Mouse (Mus musculus) layer of hippocampus, postnatal 36 days (tissue): ENCODE measurements at regions not wholly inside any gene's neighbourhood (a gene's known extent, or its start where the extent isn't known, plus 50 kb on each side); places are given as distances from the start of the nearest gene placed in this dataset.

Source experiments
- DNase-seq, 2 experiments: peaks; one replicate each; pipeline ENCODE4 v3.0.0; 2022

DNA sequence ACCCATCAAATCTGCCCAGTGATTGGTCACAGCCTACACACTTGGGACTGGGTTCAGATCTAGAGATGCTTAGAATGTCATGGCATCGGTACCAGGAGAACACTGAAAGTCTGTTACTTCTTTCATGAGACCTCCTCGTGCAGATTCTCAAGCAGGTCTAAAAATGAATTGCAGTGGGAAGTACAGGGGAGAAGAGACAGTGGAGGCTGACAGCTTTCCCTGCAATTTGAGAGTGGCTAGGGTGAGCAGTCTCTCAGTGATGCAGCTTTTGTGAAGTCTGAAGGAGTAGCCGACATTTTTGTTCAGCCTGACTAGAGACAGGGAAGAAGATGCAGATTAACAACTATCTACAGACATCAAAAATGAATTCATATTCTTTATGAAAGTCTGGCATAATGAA lies 112.5 kb downstream of the Fam198b start:
- no peak for DNase-seq

DNA sequence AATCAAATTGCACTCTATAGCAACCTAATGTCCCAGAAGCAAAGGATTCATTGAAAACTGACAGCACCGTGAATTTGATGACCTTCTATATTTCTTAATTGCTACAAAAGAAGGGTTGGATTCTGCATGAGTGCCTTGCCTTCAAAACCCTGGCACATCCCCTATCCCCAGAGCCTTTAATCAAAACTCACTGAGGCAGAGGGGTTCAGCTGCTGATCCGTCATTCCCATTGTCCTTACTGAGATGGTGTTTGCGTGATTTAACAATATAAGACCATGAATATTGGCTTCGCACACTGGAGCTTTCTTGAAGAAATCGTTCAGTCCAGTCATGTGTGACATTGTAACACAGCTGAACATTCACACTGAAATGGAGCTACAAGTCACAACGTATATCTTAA lies 118.0 kb downstream of the Fam198b start:
- DNase-seq, result no peak

DNA sequence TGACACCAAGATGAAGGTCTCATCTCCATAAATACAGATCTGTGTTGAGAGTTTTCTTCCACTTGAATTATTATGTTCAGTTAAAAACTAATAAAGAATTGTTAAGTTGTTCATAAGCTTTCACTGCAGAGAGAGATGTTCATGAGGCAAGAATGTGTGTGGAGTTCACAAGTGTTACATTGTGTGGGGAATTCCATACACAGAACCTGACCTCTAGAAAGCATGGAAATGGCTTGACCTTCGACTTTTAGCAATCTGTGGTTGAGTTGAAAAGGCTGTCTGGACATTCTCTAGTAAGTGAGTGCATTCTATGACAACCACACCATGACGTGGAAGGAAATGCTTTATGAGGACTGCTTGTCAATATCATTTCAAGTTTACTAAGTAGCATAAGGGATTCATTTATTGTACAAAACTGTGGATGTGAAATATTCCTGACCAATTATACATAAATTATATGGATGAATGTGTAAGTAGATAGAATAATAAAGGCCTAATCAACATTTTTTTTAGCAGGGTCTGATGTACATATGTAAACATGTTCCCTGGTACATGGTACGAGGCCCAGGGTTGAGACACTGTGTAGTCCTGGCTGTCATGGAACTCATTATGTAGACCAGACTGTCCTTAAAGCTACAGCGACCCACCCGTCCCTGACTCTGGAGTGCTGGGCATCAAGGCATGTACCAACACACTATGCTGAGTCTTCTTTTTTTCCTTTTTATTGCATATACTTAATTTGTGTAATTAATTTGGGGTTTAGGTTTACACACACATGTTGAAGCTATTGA lies 119.2 kb downstream of the Fam198b start:
- no peak for DNase-seq

DNA sequence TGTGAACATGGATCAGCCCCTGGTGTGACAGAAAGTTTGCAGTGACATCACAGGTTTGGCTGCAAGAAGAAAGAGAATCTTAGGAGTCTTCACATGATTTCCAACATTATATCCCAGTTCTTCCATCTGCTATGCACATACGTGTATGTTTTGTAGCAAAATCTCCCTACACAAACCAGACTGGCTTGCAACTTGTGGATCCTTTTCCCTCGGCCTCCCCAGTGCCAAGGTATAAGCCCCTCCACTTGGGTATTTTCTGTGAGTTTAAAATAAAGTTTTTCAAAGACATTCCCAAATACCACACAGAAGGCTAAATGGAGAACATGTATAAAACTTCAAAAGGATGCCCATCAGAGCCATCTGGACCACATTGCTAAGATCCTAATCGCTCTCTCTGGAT lies 120.2 kb downstream of the Fam198b start:
- DNase-seq, result no peak

DNA sequence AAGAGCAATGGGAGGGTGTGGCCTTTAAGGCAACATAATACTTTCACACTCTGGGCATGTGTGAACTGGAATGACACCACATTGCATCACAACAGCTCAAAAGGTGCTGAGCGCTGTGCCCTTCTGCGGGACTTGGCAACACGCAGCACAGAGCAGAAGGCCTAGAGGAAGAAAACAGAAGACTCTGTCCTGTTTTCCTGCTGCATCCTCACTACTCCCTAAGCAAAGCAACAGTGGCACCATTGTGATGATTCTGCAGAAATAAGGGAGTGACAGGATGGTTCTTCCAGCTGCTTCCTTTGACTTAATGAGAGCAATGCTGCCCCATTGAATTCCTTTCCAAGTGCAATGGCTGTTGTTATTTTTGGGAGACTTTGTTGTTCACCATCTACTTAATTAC lies 120.6 kb downstream of the Fam198b start:
- peak in 1 of 2 experiments; percentile 11 for DNase-seq

DNA sequence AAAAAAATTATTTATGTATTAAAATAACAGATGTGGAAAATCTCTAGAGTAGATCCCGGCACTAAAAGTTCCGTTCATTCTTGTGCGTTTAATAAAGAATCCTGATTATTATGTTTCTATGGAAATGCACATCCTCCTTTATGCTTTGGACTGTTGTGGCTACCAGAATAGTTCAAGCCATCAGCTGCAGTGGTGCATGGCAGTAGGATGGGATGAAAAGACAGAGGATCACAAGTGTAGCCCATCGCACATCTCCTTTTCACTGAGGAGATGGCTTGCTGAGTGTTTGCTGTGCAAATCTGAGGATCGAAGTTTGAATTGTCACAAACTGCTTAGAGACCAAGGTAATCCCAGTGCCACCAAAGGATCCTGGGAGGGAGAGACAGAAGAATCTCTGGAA lies 121.0 kb downstream of the Fam198b start:
- no peak for DNase-seq

DNA sequence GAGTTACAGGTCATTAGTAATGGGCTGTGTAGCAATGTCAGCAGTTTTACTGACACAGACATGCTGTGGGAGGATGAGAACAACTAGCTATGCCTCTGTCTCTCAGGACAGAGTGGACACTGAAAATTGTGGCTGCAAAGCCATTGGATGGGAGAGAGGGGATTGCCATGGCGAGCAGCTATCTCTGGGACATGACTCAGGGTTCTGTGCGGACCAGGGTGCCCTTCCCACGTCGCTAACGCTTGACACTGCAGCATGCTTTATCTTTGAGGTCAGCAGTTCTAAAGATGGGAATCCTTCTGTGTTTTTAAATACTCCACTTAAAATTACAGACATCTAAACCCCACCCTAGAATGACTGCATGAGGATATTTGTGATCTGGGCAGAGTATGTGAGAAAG lies 121.9 kb downstream of the Fam198b start:
- DNase-seq, result no peak

DNA sequence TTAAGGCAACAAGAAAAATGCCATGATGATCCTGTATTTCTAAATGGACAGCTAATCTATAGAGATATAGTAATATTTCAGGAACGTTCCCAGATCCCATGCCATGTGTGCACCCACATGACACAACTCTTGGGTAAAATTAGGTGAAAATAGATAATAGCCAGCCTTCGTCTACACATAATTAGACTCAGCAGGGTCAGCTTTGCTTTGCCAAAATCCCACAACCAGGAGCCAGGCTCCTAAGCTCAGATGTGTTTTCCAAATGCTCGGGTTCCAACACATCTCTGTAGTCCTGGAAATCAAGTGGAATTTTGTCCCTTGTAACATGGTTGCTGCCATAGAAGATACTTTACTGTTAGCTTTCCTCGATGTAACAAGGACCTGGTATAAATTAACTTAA lies 122.7 kb downstream of the Fam198b start:
- no peak for DNase-seq

DNA sequence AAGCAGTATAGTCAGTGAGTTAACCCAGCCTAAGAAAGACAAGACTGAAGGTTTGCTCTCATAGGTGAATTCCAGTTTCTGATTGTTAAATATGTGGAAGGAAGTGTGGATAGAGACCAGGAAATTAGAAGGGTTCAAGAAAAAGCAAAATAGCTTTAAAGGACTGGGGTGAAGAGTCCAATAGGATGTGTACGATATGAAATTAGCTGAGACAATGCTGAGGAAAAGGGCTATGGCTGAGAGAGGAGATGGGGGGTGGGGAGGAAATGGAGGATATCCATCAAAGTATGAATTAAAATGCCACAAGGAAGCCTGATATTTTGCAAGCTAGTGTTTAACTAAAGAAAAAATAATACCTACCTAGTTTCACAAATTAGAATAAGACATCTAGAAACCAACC lies 124.9 kb downstream of the Fam198b start:
- no peak for DNase-seq

DNA sequence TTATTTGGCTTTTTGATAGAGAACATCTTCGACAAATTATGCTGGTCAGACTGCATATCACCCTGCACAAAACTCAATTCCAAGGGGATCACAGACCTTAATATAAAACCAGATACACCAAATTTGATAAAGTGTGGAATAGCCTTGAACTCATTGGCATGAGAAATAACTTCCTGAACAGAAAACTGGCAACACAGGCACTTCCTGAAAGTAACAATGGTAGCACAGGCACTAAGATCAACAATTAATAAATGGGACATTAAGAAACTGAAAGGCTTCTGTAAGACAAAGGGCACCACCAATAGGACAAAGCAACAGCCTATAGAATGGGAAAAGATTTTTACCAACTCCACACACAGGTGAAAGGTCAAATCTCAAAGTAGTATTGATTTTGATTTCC lies 141.5 kb downstream of the Fam198b start:
- no peak for DNase-seq

DNA sequence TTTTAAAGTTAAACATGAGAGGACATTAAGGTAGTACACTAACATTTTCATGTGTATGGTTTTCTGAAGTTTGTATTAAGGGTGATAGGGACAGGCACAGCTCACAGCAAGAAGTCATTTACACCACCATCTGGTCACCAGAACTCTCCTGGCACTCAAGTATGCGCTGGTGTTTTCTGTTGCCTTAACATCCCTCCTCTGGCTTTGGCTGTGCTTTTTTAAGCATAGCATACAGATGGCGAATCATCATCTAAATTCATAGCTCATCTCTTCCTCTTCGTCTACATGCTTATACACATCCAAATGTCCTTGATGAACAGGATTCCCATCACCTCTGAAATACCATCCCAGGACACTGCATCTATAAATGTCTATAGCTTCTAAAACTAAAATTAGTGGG lies 148.7 kb downstream of the Fam198b start:
- DNase-seq, result no peak

DNA sequence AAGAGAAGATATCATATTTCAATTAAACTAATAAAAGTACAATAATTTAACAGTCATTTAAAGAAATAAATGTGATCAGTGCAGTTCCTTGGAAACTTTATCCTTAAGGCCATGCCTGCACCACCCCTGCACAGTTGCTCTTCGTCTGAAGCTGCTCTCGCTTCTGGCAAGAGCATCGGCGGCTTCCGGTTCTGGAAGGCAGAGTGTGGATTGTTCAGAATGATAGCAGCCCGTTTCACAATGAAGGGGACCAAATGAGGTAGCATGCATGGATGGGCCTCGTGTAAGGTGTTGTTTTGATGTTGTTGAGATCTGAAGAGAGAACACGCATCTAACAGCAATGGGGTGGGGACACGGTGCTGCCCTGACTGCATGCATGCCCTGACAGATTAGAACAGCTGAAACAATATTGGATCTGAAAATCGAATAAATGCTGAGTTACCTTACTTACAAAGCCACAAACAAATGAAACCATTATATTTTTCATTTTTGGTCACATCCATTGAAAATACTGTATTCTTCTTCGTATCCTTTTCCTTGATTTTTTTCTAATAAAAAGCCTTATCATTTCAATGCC lies 154.3 kb downstream of the Fam198b start:
- no peak for DNase-seq

DNA sequence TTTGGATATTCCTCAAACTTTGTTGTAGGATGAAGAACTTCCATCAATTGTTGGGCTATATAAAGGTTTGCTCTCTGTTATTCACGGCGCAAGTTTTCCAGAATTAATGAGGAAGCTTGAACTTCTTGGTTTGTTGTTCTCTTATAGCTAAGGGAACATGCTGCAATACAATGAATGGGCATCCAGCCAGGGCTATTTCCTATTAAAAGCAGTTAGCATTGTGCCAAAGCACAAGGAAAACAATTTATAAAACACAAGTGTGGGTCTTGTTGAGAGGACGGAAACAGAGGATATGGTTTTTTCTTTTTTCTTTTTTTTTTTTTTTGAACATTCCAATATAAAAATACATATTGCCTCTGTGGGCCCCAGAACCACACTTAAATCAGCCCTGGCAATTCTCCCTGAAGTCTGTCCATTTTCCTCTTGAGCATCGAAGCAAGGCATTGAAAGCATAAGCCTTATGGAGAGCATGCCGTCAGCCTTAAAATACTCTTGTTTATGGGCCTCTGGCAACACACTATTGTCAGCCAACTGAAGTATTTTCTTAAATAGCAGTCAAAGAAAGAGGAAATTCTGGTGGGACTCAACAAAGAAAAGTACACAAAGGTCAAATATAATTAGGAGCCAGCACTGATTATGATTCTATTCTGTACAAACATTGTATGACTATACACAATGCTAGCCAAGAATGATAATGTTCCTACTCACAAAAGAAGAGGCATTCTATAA lies 158.6 kb downstream of the Fam198b start:
- no peak for DNase-seq

DNA sequence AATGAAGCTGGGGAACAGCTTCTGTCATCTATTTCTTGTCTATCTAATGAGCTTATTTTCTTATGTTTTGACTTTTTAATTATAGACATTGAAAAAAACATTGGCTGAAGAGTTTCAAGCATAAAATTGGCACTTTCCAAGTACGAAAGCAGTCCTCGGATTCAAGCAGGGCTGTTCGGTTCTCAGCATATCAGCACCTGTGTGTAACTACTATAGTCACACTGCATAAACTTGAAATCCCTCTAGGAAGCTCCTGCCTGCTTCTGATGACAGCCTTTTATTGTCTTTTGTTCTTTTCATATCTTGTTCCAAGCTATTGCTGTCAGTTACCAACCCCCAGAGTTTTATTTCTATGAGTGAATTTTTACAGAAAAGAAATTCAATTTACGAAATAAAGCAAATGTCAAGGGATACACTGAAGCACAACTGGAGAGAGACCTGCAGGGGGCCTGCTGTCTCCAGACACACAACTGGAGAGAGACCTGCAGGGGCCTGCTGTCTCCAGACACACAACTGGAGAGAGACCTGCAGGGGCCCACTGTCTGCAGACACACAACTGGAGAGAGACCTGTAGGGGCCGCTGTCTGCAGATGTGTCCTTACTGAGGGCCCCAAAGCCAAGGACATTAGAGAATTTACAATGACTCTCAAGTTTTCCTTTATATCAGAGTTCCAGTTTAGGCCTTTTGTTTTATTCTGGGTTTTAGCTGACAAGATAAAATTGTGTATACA lies 165.3 kb downstream of the Fam198b start:
- no peak for DNase-seq

DNA sequence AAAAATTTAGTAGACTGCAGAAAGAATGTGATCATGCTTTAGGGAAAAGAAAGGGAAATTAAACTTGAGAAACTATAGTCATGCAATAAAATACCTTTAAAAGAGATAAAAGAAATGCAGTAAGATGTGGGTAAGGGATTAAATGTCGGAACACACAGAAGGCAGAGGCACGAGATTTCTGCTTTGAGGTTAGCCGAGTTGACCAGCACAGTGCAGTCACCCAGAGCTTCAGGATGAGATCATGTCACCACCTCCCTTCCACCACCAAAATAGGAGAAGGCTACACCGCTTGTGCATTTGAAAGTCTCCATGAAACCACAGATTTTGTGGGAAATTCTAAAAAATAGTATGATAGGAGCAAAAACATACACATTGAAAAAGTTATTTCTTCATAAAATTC lies 166.6 kb downstream of the Fam198b start:
- DNase-seq, result no peak

DNA sequence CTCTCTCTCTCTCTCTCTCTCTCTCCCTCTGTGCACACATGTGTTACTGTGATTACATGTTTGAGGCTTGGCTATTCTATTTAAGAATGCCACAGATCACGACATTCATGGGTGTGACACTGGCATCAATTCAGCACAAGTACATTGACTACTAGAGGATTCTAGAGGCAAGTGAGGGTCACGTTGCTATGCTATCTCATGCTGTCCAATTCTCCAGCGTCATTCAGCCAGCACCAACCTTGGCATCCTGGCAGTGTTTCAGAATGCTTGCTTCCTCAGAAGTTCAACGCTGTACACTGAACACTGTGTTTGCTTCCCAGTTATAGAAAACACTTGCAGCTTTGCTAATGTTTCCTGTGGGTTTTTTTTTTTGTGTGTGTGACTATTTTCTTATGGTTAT lies 167.6 kb downstream of the Fam198b start:
- DNase-seq, result no peak

DNA sequence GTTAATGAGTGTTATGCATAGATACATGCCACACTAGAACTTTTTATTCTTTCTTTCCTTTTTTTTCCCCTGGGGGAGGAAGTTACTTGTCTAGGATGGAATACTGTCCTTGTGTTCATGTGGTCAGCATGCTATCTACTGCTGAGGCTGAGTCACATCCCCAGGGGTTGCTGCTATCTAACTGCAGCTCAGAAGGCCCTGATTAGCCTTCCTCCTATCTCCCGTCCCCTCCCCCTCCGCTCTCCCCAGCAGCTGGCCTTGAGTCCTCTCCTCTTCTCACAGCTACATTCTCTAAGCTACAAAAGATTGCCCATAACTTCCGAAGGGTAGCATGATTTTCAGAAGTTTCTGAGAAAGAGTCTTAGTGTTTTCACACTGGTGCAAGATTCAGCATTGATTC lies 168.5 kb downstream of the Fam198b start:
- no peak for DNase-seq

DNA sequence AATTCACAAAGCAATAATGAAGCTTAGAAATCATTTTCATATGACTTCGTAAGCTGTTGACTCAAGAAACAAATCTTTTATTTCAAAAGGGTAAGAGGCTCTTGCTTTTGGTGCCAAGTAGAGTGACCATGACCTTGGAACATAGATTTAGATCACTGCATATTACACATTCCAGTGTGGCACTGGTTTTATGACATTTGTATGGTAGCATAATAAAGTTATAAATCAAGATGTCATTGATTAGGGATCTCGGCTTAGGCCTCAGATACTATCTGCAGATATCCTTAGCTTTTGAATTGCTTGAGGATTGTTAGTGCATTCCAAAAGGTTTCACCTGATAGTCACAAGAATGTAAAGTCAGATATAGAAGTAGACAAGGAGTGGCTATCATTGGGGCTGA lies 169.1 kb downstream of the Fam198b start:
- DNase-seq, result no peak

DNA sequence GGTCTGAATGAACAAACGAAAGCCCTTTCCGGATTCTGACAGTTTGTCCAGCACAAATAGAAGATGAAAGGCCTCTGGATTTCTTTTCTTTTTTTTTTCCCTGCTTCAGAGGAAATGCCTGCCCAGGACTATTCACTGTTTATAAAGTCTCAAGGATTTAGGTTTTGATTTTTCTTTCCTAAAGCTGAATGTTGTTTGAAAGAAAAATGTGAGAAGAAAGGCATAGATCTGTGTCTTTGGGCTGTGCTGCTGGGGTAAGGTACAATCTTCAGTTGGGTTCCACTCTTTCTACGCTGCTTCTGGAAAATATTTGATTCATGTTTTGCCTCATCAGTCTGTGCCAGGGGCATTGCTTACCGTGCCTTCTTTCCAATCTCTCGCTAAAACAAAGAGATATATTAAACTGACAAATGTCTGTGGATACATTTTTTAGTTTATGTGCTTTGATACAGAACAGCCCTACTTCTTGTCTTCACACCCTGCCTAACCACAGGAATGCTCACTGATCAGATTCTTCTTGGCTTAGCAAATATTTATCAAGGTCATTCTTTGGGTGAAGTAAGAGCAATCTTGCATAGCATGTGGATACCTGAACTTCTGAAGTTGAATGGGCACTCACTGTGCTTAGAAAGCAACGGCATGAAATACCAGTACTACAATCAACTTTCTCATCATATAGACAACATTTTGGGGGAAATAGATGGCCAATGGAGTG lies 172.5 kb downstream of the Fam198b start:
- DNase-seq, result no peak

DNA sequence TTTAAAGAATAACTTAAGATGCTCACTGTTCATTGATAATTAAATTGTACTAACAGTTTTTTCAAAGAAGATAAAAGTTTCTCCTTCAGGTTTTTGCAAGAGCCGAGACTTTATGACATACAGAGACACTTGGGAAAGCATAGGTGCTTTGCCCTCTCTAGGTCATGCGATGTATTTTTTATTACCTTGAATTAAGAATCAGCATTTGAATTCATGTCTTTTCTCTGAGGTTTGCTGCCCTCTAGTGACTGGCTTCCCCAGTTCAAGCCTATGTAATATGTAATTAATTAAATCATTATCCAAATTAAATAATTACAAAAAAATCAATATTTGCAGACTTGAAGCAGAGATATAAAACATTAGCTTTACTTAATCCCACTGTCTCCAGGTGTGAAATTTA lies 174.4 kb downstream of the Fam198b start:
- DNase-seq, result no peak

DNA sequence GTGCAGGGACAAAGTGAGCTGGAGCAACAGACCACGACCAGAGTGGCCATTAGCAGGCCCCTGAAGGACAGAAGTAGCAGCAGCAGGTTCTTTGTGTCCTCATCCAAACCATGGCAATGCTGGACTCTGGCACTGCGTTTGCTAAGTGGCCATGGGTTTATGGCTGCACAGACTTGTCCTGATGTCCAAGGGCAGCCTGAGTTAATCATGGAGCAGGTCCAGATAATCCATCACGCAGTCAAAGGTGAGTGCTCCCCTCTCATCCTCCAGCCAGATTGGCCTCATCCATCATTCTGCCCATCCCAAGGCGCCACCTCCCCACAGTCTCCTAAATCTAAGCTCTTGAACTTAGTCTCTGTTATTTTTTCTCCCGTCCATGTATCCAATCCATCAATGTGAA lies 186.4 kb downstream of the Fam198b start:
- no peak for DNase-seq

DNA sequence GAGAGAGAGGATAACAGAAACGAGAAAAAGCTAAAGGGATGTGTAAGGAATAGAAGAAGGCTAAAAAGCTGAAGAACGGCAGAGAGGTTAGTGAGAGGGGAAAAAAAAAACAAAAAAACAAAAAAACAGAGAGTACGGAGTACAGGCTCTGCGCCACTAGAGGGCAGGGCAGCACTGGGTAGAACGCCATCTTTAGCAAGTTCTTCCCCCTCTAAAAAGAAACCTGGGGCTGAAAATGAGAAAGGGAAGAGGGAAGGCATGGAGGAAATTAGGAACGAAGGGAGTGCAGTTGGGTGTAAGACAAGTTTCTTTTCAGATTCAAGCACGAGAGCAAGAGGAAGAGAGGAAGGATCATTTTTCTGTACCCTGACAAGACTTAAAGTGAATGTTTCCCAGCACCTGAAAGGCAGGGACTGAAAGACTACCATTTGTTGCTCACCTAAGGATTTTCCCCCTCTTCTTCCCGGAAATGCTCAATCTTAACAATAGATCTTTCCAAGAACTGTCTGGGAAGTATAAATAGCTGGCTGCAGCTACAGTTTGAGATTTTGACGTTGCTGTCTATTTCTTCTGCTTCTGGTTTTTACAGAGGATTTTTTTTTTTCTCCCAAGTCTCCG lies 195.6 kb downstream of the Fam198b start:
- DNase-seq, result peak; percentile 53 to 64
